Mouse (Mus musculus) cerebellum, postnatal 4 days (tissue): Measurements from ENCODE around the gene Ak3.

Experiments
- DNase-seq, 2 experiments: peaks; one replicate each; pipeline ENCODE4 v3.0.0; 2022; ENCODE audit warnings: low spot score in 2 of 2, mixed read lengths in 1 of 2

Ak3 gene

DNA sequence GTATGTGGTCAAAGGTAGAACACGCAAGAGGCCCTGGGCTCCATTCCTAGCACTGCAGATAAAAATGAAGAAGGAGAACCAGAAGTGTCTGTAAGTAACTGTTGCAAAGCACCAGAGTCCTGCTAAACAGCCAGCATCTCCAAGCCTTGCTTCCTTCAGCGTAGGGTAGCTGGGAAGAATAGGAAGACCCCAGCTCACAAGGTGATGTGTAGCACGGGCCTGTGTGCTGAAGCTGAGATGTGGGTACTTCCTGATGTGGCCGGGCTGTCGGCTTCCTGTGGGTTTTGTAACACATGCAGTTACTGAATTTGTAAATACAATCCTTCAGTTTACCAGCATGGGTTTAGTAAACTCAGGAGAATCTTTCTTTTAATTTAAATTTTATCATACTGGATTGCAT lies 52.4 kb downstream of the Ak3 start:
- DNase-seq = no peak

DNA sequence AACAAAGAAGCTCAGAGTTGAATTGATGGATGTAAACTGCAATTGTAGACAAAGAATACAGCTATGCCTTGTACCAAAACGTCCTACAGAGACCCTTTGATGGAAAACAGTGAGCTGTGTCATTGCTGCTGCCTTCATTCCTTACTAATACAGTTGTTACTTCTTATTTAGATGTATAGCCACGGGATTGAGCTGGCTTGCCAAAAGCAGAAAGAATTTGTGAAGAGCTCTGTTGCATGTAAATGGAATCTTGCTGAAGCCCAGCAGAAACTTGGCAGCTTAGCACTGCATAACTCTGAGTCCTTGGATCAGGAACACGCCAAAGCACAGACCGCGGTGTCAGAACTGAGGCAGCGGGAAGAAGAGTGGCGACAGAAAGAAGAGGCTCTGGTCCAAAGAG lies 52.9 kb downstream of the Ak3 start:
- peak in 1 of 2 experiments; percentile 10 for DNase-seq

DNA sequence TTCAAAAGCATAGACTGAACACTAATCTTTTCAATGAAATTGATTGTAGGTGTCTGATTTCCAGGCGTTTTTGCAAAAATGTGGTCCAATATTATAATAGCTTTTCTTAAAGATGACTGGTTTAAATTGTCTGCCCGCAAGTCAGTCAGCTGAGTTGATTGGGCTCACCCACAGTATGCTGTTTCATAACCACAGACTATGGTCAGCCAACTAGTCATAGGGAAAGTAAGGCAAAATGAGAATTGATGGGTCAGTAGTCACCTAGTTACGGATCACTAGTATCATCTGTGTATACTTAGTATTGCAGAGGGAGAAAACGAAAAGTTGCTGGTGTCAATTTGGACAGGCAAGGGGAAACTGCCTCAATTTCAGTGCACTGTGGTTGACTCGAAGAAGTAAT lies 56.4 kb downstream of the Ak3 start:
- no peak for DNase-seq

DNA sequence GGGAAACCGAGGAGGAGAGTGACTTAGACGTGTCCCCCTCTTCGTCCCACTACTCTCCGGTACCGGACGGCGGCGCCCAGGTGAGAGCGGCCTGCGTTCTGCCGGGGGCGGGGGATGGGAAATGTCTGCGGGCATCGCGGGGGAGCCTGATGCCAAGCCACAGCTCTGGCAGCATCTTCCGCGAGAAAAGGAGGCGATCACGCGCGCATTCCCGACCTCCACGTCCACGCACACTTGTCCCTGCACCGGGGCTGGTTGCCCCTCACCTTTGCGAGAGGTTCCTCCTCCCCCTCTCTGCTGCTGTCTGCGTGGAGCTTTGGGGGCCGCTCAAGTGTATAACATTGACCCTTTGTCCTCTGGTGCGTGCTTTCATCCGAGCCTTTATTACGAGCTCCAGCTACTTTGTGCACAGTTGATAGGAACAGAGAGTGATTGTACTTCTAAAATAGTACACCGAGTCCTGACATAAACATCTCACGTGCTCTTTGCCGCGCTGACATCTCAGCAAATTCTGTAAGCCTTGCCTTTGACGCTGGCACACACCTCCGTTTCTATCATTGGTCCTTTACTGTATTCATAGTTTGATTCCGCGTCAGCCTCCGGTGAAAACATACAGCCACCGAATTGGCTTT lies 57.1 kb downstream of the Ak3 start:
- no peak for DNase-seq

DNA sequence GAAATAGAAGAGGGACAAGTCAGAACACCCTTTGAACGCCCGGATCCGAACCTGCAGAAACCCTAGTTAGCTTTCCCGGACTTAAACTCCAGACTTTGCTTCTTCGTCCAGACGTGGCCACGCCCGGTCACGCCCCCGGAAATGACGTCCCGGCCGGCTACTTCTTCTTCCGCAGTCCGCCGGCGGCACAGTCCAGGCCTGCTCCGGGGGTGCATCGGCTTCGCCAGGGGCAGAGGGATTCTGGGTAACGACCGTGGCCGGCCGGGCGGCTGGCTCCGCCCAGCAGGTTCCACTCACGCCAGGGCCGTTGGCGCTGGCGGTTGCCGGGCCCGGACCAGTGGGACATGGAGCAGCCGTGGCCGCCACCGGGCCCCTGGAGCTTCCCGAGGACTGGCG lies 57.6 kb downstream of the Ak3 start, which contains the start of gene Cdc37l1:
TSS of gene Cdc37l1 (plus strand) at position 159 of the 396 bp plus-strand sequence.
- peak; percentile 95 to 97 for DNase-seq

DNA sequence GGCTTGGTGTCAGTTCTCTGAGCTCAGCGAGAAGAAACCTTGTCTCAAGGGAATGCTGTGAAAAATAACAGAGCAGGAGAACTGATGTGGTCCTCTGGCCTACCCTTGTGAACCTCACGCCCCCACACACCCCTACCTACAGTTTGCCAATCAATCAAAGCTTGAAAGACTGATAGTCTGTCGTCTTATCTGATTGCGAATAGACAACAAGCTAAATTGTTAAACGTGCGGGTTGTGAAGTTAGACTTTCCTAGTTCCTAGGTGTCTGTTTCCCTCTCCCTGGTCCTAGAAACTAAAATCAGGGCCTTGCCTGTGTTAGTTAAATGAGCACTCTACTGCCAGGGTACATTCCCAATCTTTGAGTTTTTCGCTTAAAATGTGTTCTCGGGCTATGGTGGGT lies 58.2 kb downstream of the Ak3 start:
- no peak for DNase-seq

DNA sequence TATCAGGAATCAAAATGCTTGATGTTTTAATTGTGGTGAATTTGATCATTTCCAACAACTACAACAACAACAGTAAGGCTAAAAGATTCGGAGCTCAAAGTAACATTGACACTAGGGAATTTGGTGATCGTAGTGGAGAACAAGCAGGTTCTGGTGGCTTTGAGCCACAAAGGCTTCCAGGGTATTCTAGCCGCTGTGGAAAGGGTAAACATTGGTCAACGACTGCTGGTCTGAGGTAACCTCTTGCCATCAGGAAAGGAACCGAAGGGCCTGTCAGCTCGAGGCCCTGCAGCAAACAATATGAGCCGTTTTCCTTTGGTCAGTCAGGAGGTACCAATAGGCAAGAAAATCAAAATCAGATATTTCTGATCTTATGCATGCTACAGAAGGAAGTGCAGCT lies 65.1 kb downstream of the Ak3 start:
- no peak for DNase-seq

DNA sequence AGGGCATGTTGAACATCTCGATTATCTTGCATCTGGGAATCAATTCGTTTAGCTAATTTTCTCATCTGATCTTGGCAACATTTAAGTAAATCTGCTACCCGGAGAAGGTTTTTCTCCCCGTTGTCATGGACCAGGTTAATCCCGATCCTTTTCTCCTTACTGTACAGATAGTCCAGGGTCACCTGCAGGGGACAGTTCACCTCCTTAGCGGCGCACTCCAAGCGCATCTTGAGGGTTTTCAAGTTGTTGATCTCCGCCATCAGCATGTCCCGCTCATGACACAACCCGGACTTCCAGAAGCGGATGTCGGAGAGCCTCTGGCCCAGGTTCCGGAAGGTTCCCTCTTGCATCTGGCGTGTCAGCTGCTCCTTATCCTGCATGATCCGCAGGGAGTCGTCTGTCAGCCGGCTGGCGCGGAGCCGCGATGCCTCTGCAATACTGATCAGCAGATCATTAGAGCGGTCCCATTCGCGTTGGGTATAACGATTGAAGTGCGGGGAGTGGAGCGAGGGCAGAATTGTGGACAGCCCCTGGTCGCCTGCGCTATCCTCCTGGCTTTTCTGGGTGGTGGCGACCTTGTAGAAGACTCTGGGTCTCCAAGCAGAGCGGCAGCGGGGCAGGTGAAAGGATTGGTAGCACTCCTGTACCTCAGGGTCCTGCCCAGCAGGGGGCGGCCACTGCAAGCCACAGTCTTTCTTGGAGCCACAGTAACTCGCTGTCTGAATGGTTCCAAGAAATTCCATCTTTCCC lies 72.7 kb downstream of the Ak3 start:
- DNase-seq = peak; percentile 38 to 66
